Mouse (Mus musculus): Measurements from ENCODE around the gene Crybg1. TPM values are rescaled to one million over a fixed set of nuclear protein-coding genes. Genes with fewer than 3 reads are reported as not detected.
"Not testable (repeated sequence)": the region's sequence is repeated elsewhere in the genome, so short reads cannot be mapped to it uniquely, and the experiment has no call there.

Gene Crybg1
- total RNA-seq, 1 experiment = 2.5 TPM

GRCm38 (mm10) chr10:43927736-43928135 lies 220.9 kb downstream of the Crybg1 start:
- H3K9me3 ChIP-seq (ENCODE audit: control insufficient read depth, insufficient read depth, low read depth, low read length) = no peaks in the 10 kb centered on the region
- TF ChIP-seq CHD2 (IDR thresholded peaks at IDR 0.05; ENCODE audit: low read depth, low read length) (no peak), HCFC1 (IDR thresholded peaks at IDR 0.05; ENCODE audit: borderline replicate concordance, insufficient read depth, low read length) (no peak), ZNF384 (IDR thresholded peaks at IDR 0.05; ENCODE audit: low read depth, low read length) (no peak), ZC3H11A (IDR thresholded peaks at IDR 0.05; ENCODE audit: borderline replicate concordance, low read depth, low read length) (no peak), MAFK (IDR thresholded peaks at IDR 0.05; ENCODE audit: insufficient read depth, low read depth, low read length) (no peak)
- peaks cover 3% of the 10 kb centered on the region; the same call in 1 of the 2 replicates for H3K36me3 ChIP-seq (ENCODE audit: control insufficient read depth, insufficient read depth, low read length, poor library complexity, severe bottlenecking)
- DNase-seq (ENCODE audit: low read depth, low spot score) = no peak
- H3K27ac ChIP-seq (ENCODE audit: insufficient read depth, low read depth, low read length, poor library complexity, severe bottlenecking) = no peak overlapping the region
- H3K4me3 ChIP-seq (ENCODE audit: insufficient read depth in 1 of 2, low read depth in 1 of 2, low read length in 2 of 2, poor library complexity in 1 of 2, severe bottlenecking in 1 of 2) = no peak overlapping the region
- in situ Hi-C loops (cut with MboI; ENCODE audit: low sequenced_read_pairs in 2 of 2, unreplicated experiment in 2 of 2) = loop anchor here in 1 of 2 experiments (10.0 kb wide), 1 partner anchor 353 kb away; the partner anchor contains the start of gene Cd24a
- H3K4me1 ChIP-seq (ENCODE audit: control insufficient read depth in 2 of 2, insufficient read depth in 2 of 2, low read length in 2 of 2, poor library complexity in 1 of 2) = 0 out of 4 replicates have a peak, but pooled peaks cover 0 to 4% of the 10 kb centered on the region in 2 experiments
- no peak overlapping the region for H3K9ac ChIP-seq (ENCODE audit: insufficient read depth, low read depth, low read length, poor library complexity, severe bottlenecking)

GRCm38 (mm10) chr10:43925776-43926175 lies 222.9 kb downstream of the Crybg1 start:
- in situ Hi-C loops (cut with MboI; ENCODE audit: low sequenced_read_pairs in 2 of 2, unreplicated experiment in 2 of 2) = loop anchor here in 1 of 2 experiments (10.0 kb wide), 1 partner anchor 351 kb away; the partner anchor contains the start of gene Cd24a
- not testable (repeated sequence) for H3K27ac ChIP-seq (ENCODE audit: insufficient read depth, low read depth, low read length, poor library complexity, severe bottlenecking); H3K36me3 ChIP-seq (ENCODE audit: control insufficient read depth, insufficient read depth, low read length, poor library complexity, severe bottlenecking); H3K9me3 ChIP-seq (ENCODE audit: control insufficient read depth, insufficient read depth, low read depth, low read length); DNase-seq (ENCODE audit: low read depth, low spot score); H3K9ac ChIP-seq (ENCODE audit: insufficient read depth, low read depth, low read length, poor library complexity, severe bottlenecking); H3K4me1 ChIP-seq (ENCODE audit: control insufficient read depth in 2 of 2, insufficient read depth in 2 of 2, low read length in 2 of 2, poor library complexity in 1 of 2); H3K4me3 ChIP-seq (ENCODE audit: insufficient read depth in 1 of 2, low read depth in 1 of 2, low read length in 2 of 2, poor library complexity in 1 of 2, severe bottlenecking in 1 of 2)

- Histone ChIP-seq H3K27ac (ENCODE audit: insufficient read depth, low read depth, low read length, poor library complexity, severe bottlenecking) (no peak overlapping the region), H3K9ac (ENCODE audit: insufficient read depth, low read depth, low read length, poor library complexity, severe bottlenecking) (no peak overlapping the region), H3K4me3 (ENCODE audit: insufficient read depth in 1 of 2, low read depth in 1 of 2, low read length in 2 of 2, poor library complexity in 1 of 2, severe bottlenecking in 1 of 2) (no peak overlapping the region), H3K36me3 (ENCODE audit: control insufficient read depth, insufficient read depth, low read length, poor library complexity, severe bottlenecking) (no peaks in the 10 kb centered on the region; the same call in 1 of the 2 replicates), H3K9me3 (ENCODE audit: control insufficient read depth, insufficient read depth, low read depth, low read length) (no peaks in the 10 kb centered on the region), H3K4me1 (ENCODE audit: control insufficient read depth in 2 of 2, insufficient read depth in 2 of 2, low read length in 2 of 2, poor library complexity in 1 of 2) (0 out of 4 replicates have a peak, but pooled peaks cover 0 to 4% of the 10 kb centered on the region in 2 experiments)
- TF ChIP-seq HCFC1 (IDR thresholded peaks at IDR 0.05; ENCODE audit: borderline replicate concordance, insufficient read depth, low read length) (no peak), CHD2 (IDR thresholded peaks at IDR 0.05; ENCODE audit: low read depth, low read length) (no peak), ZNF384 (IDR thresholded peaks at IDR 0.05; ENCODE audit: low read depth, low read length) (no peak), MAFK (IDR thresholded peaks at IDR 0.05; ENCODE audit: insufficient read depth, low read depth, low read length) (no peak), ZC3H11A (IDR thresholded peaks at IDR 0.05; ENCODE audit: borderline replicate concordance, low read depth, low read length) (no peak)
- DNase-seq (ENCODE audit: low read depth, low spot score) = no peak
- in situ Hi-C loops (cut with MboI; ENCODE audit: low sequenced_read_pairs in 2 of 2, unreplicated experiment in 2 of 2) = loop anchor here (10.0 to 25.0 kb wide), 2 partner anchors 336 to 348 kb away; partner anchors contain the start of gene Cd24a (in 2 of the 2)
These were observed 225.6 kb downstream of the Crybg1 start for GRCm38 (mm10) chr10:43923096-43923495.

DNA sequence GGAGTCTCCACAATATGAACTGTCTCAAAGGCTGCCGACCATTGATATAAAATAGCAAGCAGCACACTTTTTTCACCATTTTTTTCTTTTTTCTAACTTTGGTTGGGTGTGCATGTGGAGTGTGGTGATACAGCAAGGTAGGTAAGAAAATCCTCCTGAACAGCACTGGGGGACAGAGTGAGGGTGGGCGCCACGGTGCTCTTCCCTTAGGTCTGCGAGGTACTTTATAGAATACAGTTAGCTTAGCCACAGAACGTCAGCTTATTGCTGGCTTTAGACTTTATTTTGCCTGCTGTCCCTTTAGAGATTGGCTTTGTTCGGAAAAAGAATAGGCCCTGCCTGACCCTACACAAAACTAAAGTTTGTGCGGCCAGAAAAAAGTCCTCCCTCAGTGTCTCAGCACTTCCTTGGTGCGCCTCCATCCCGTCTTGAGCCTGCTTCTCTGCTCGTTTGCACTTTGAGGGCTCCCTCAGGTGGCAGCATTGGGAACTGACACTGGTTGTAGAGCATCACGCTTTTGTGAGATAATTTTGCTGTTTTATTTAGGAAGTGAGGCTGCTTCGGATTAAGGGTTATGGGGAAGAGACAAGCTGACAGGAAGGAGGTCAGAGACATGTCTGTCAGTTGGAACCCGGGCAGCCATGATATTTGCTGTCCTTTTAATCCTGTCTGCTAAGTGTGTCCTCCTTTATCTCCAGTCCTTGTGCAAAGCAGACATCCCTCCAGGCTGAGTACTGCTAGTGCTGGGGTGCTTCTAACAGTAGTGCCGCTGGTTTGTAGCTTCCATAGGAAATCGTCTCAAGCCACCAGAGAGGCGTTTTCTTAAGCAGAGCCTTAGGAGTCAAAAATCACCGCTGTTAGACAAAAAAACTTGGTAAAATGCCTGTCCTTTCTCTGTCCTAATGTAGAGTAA lies 229.7 kb downstream of the Crybg1 start:
- no peak for TF ChIP-seq CHD2 (IDR thresholded peaks at IDR 0.05; ENCODE audit: low read depth, low read length)
- TF ChIP-seq HCFC1 (IDR thresholded peaks at IDR 0.05; ENCODE audit: borderline replicate concordance, insufficient read depth, low read length) = no peak
- TF ChIP-seq ZC3H11A (IDR thresholded peaks at IDR 0.05; ENCODE audit: borderline replicate concordance, low read depth, low read length) = peak; percentile 67
- Histone ChIP-seq H3K4me3 (ENCODE audit: insufficient read depth in 1 of 2, low read depth in 1 of 2, low read length in 2 of 2, poor library complexity in 1 of 2, severe bottlenecking in 1 of 2) (no peak overlapping the region), H3K9me3 (ENCODE audit: control insufficient read depth, insufficient read depth, low read depth, low read length) (no peaks in the 10 kb centered on the region), H3K4me1 (ENCODE audit: control insufficient read depth in 2 of 2, insufficient read depth in 2 of 2, low read length in 2 of 2, poor library complexity in 1 of 2) (peaks cover 0 to 4% of the 10 kb centered on the region in 2 experiments; a peak in 1 of 4 replicates), H3K36me3 (ENCODE audit: control insufficient read depth, insufficient read depth, low read length, poor library complexity, severe bottlenecking) (peaks cover under 1% of the 10 kb centered on the region; the same call in 1 of the 2 replicates), H3K9ac (ENCODE audit: insufficient read depth, low read depth, low read length, poor library complexity, severe bottlenecking) (no peak overlapping the region), H3K27ac (ENCODE audit: insufficient read depth, low read depth, low read length, poor library complexity, severe bottlenecking) (no peak overlapping the region)
- in situ Hi-C loops (cut with MboI; ENCODE audit: low sequenced_read_pairs in 2 of 2, unreplicated experiment in 2 of 2) = loop anchor here in 1 of 2 experiments (25.0 kb wide), 1 partner anchor 332 kb away; the partner anchor contains the start of gene Cd24a
- DNase-seq (ENCODE audit: low read depth, low spot score) = peak; percentile 63
